Mouse (Mus musculus) hindbrain, embryonic 16.5 days (tissue): ENCODE data around the gene Ndufa4l2. TPM values are rescaled to one million over a fixed set of nuclear protein-coding genes. Genes with fewer than 3 reads are reported as not detected.
A peak's percentile ranks its signal among the peaks of the same experiment; 100 is the strongest.

ENCODE experiments used
- ATAC-seq: fragments of 200-750 bp; cut with Nextera tagmentation; 2 replicates; pipeline ENCODE4 v1.8.0; 2017; ENCODE audit warnings: moderate TSS enrichment, moderate library complexity
- H3K27ac ChIP-seq: fragments of 300-500 bp; sonication (generic); 2 replicates; pipeline ENCODE4 v1.5.1; 2014; ENCODE audit warnings: low read depth, mild to moderate bottlenecking, control low read depth, low read length, moderate library complexity
- H3K27me3 ChIP-seq: fragments of 300-500 bp; sonication (generic); replicated peaks from 2 replicates; pipeline ENCODE4 v1.6.1; 2014; ENCODE audit warnings: low read length; ENCODE audit not compliant: control insufficient read depth, insufficient read depth
- H3K36me3 ChIP-seq: fragments of 300-500 bp; sonication (generic); 2 replicates; pipeline ENCODE4 v1.6.1; 2014; ENCODE audit warnings: mild to moderate bottlenecking, low read length, moderate library complexity, mixed read lengths; ENCODE audit not compliant: control insufficient read depth, insufficient read depth
- H3K4me1 ChIP-seq: fragments of 300-500 bp; sonication (generic); 2 replicates; pipeline ENCODE4 v1.6.1; 2014; ENCODE audit warnings: low read depth, low read length; ENCODE audit not compliant: control insufficient read depth, insufficient read depth
- H3K4me2 ChIP-seq: fragments of 300-500 bp; sonication (generic); 2 replicates; pipeline ENCODE4 v1.6.1; 2014; ENCODE audit warnings: mild to moderate bottlenecking, low read length, control low read depth, moderate library complexity
- H3K4me3 ChIP-seq: fragments of 300-500 bp; sonication (generic); 2 replicates; pipeline ENCODE4 v1.5.1; 2014; ENCODE audit warnings: mild to moderate bottlenecking, low read length, control low read depth, moderate library complexity
- H3K9ac ChIP-seq: fragments of 300-500 bp; sonication (generic); 2 replicates; pipeline ENCODE4 v1.6.1; 2014; ENCODE audit warnings: low read depth, mild to moderate bottlenecking, control low read depth, low read length, moderate library complexity
- H3K9me3 ChIP-seq: fragments of 300-500 bp; sonication (generic); 2 replicates; pipeline ENCODE4 v1.6.1; 2014; ENCODE audit warnings: mild to moderate bottlenecking, low read length, moderate library complexity; ENCODE audit not compliant: control insufficient read depth
- WGBS: fragments of 180-500 bp; shearing (Covaris S2); extraction: QIAGEN DNeasy Blood & Tissue Kit; methylation state at CpG from one replicate; pipeline ENCODE4 v1.1.7; 2014; 5-methylcytosine and 5-hydroxymethylcytosine counted together
- polyA plus RNA-seq: library from polyadenylated mRNA; unstranded; fragments of >200 nt; fragmentation: Nextera tagmentation; extraction: Ambion mirVana; gene quantifications from 2 replicates; pipeline ENCODE4 v1.2.1, GENCODE M21; 2015

Gene Ndufa4l2
- polyA plus RNA-seq, 1 experiment from 2014 or later: 23.2 TPM

DNA sequence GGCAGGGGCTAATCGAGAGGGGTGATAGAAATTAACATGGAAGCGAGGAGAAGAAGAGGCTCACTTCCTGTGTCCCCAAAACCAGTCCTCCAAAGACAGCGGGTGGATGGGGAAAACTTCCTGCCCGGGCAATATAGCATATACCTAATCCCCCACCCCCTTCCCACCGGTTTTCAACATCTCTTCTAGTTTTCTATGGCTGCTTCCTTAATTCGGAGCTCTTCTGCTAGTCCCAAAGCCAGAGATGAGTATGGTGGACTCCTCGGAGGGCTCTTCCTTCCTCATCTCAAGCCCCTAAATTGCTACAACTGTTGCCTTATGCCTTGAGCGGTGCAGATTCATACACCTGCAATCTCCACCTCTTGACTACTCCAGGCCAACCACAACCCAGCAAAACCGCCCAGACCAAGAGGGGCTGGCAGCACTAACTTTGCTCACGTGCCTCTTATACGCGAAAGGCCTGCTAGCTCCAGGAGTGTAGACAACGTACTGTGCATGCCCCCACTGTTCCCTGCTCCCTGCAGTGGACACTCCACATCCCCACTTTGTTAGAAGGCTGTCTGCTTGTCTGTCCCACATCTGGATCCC is 562 bp upstream of the Ndufa4l2 start:
- 16% methylated on average over 13 of the region's 13 CpGs for WGBS
- peak overlapping the region; percentile 90 for H3K4me2 ChIP-seq
- ATAC-seq: no peak
- H3K27ac ChIP-seq: peak overlapping the region; percentile 20; the same call in 1 of the 2 replicates
- H3K4me1 ChIP-seq: peaks cover 59% of the 10 kb centered on the region
- H3K4me3 ChIP-seq: no peak overlapping the region
- 0 out of 2 replicates have a peak, but pooled peaks cover 2% of the 10 kb centered on the region for H3K27me3 ChIP-seq
- H3K36me3 ChIP-seq: peaks cover 11% of the 10 kb centered on the region
- H3K9ac ChIP-seq: no peak overlapping the region
- no peaks in the 10 kb centered on the region for H3K9me3 ChIP-seq

DNA sequence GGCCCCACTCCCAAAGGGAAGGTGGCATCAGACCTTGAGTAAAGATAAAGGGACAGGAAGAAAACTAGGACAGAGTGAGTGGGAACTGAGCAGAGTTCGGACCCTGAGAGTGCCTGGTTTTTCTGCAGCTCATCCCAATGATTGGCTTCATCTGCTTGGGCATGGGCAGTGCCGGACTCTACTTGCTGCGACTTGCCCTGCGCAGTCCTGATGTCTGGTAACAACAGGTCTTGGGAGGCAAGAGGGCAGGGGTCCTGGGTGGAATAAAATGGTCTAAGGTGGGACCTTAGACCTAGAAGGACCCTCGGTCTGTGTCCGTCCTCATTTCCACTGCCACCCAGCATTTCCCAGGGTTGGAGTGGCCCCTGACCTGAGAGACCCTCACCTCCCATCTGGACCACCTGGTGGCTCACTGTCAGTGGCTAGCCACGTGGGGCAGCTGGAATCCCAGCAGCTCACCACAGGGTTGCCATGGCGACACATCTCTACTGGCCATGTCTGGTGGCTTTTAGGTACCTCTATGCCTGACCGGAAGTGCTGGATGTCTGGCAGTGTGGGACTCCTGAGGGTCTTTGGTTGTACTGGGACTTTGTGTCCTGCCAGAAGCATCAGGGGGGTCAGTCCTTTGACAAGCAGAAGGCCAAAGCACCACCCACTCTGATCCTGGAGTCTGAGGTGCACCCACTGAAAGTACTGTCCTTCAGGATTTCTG is 660 bp downstream of the Ndufa4l2 start:
- Histone ChIP-seq H3K4me1 (peaks cover 48% of the 10 kb centered on the region), H3K4me2 (no peak overlapping the region), H3K36me3 (peaks cover 11% of the 10 kb centered on the region), H3K27ac (0 out of 2 replicates have a peak overlapping the region, but pooled peaks have one; percentile 39), H3K4me3 (no peak overlapping the region), H3K9me3 (no peaks in the 10 kb centered on the region), H3K27me3 (0 out of 2 replicates have a peak, but pooled peaks cover 2% of the 10 kb centered on the region), H3K9ac (no peak overlapping the region)
- 27% methylated on average over 9 of the region's 9 CpGs for WGBS
- no peak for ATAC-seq

DNA sequence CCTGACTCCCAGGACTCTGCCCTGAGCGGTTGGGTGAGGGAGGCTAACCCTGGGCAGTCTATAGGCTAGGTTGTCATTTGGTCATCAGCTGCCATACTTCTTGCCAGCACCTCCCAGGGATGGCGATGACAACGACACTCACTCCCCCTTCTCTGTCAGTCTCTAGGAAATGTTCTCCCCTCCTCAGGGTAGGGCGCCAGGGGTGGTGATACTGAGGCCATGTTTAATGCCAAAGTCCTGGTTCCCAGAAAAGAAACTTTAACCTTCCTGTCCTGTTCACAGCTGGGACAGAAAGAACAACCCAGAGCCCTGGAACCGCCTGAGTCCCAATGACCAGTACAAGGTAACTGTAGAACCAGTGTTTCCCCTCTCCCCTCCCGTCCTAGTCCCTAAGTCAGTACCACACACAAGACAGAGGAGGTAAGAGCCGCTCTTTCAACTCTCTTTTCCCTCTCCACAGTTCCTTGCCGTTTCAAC is 1.3 kb downstream of the Ndufa4l2 start:
- H3K9me3 ChIP-seq: no peaks in the 10 kb centered on the region
- H3K36me3 ChIP-seq: peaks cover 11% of the 10 kb centered on the region
- H3K4me1 ChIP-seq: peaks cover 46% of the 10 kb centered on the region
- H3K27ac ChIP-seq: no peak overlapping the region
- no peak overlapping the region for H3K4me3 ChIP-seq
- no peak for ATAC-seq
- H3K27me3 ChIP-seq: peaks cover 2% of the 10 kb centered on the region; the same call in 1 of the 2 replicates
- no peak overlapping the region for H3K4me2 ChIP-seq
- H3K9ac ChIP-seq: no peak overlapping the region
- 18% methylated on average over 8 of the region's 8 CpGs for WGBS

DNA sequence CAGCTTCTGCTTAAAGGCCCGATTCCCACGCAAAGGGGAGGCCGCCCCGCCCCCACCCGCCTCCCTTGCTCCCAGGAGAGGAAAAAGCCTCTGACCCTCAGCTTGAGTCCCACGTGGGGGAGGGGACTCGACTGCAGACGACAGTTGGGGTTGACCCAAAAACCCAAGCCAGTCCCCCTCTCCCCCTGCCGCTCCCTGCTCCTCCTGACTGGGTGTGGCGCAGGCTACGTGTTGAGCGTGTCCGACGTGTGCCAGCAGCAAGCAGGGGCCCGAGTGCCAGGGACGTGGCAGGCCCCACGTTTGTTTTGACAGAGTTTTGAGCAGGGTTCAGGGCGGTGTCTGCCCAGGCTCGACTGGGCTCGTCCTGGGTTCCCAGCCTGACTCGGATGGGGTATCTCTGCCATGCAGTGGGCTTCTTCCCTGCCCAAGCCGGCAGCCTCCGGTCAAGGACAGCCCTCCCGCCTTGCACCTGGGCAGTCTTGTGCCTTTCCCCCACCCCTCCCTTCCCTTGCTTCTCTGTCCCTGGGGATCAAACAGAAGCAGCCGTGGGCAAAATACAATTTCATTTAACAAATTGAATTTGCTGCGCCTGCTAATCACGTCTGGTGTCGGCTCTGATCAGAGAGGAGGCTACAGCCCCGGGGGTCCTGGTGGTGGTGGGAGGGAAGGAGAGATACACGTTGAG is 2.0 kb downstream of the Ndufa4l2 start:
- Histone ChIP-seq H3K36me3 (peaks cover 11% of the 10 kb centered on the region), H3K27ac (no peak overlapping the region), H3K4me1 (peaks cover 49% of the 10 kb centered on the region), H3K9me3 (no peaks in the 10 kb centered on the region), H3K4me2 (peak overlapping the region; percentile 20; the same call in 1 of the 2 replicates), H3K27me3 (peaks cover 2% of the 10 kb centered on the region; the same call in 1 of the 2 replicates), H3K4me3 (no peak overlapping the region), H3K9ac (peak overlapping the region; percentile 31; the same call in 1 of the 2 replicates)
- no peak for ATAC-seq
- 6% methylated on average over 29 of the region's 30 CpGs for WGBS

DNA sequence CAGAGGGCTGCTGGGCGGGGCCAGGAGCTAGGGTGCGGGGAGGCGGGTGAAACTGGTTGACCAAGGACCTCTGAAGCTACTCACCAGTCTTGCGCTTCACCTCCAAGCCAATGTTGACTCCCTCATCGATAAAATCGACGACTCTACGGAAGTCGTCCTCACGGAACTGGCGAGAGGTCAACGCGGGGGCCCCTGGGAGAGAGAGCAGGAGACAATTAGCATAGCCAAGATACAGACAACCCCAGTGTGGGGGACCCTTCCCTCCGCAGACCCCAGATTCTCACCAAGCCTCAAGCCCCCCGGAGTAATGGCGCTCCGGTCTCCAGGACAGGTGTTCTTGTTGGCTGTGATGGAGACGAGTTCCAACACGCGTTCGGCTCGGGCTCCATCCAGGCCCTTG is 3.2 kb downstream of the Ndufa4l2 start:
- Histone ChIP-seq H3K4me2 (no peak overlapping the region), H3K9ac (no peak overlapping the region), H3K9me3 (no peaks in the 10 kb centered on the region), H3K4me1 (peaks cover 39% of the 10 kb centered on the region), H3K27me3 (peaks cover 2% of the 10 kb centered on the region; the same call in 1 of the 2 replicates), H3K36me3 (peaks cover 11% of the 10 kb centered on the region), H3K4me3 (no peak overlapping the region), H3K27ac (no peak overlapping the region)
- ATAC-seq: no peak
- 95% methylated on average over 22 of the region's 22 CpGs for WGBS

DNA sequence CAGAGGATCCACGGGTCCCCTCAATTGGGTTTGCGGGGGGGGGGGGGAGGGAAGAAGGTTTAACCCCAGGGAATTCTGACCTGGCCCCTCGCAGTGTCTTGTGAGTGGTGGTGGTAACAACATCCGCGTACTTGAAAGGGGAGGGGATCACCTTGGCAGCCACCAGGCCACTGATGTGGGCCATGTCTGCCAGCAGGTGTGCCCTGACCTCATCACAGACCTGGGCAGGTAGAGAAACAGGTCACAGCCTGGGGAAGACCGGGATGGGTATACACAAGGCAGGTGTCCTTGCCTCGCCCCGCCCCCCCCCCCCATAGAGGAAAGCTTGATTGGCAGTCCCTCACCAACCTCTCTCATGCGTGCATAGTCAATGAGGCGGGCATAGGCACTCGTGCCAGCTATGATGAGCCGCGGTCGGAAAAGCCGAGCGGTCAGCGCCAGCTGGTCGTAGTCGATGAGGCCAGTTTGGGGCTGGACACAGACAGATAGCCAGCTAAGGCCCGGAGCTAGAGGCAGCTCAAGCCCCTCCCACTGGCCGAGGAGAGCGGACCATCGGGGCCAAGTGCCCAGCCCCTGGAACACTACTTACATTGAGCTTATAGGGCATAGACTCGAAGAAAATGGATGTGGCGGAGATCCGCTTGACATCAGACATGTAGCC is 4.4 kb downstream of the Ndufa4l2 start:
- no peak for ATAC-seq
- no peaks in the 10 kb centered on the region for H3K9me3 ChIP-seq
- H3K36me3 ChIP-seq: peaks cover 11% of the 10 kb centered on the region
- H3K4me2 ChIP-seq: no peak overlapping the region
- H3K4me3 ChIP-seq: no peak overlapping the region
- no peak overlapping the region for H3K9ac ChIP-seq
- peaks cover 26% of the 10 kb centered on the region for H3K4me1 ChIP-seq
- 95% methylated on average over 26 of the region's 26 CpGs for WGBS
- peaks cover 2% of the 10 kb centered on the region; the same call in 1 of the 2 replicates for H3K27me3 ChIP-seq
- H3K27ac ChIP-seq: no peak overlapping the region

DNA sequence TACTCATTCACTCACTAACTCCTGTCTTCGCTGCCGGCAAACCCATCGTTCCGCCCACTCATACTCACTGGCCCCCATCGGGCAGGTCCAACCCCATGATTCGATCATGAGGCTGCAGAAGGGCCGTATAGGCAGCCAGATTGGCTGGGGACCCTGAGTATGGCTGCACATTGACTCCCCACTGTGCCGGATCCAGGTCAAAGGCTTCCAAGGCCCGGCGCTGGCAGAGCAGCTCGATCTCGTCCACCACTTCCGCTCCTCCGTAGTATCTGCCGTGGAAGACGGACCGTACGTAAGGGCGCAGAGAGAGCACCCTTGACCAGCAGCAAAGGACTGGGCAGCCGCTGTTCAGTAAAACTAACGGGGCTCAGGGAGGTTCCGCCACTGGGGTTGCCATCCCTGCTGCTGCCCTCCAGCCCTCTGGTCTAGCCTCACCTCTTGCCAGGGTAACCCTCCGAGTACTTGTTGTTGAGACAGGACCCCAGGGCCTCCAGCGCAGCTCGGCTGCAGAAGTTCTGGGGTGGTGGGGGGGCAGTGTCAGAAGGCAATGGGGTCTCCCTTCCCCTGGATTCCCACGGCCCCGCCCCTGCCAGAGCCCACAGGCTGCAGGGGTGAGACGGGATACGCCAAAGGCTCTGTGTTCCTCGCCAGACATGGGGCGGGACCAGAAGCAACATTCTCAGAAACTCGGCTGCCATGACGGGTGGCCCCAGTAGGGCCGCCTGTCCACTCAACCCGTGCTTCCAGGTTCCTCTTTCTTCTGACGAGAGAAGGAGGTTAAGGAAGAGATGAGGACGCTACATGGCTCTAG is 5.3 kb downstream of the Ndufa4l2 start:
- peaks cover 11% of the 10 kb centered on the region for H3K36me3 ChIP-seq
- no peak overlapping the region for H3K9ac ChIP-seq
- no peak for ATAC-seq
- WGBS: 94% methylated on average over 37 of the region's 37 CpGs
- no peak overlapping the region for H3K4me2 ChIP-seq
- peaks cover 2% of the 10 kb centered on the region; the same call in 1 of the 2 replicates for H3K27me3 ChIP-seq
- no peak overlapping the region for H3K4me3 ChIP-seq
- no peak overlapping the region for H3K27ac ChIP-seq
- H3K4me1 ChIP-seq: peaks cover 31% of the 10 kb centered on the region
- H3K9me3 ChIP-seq: no peaks in the 10 kb centered on the region

DNA sequence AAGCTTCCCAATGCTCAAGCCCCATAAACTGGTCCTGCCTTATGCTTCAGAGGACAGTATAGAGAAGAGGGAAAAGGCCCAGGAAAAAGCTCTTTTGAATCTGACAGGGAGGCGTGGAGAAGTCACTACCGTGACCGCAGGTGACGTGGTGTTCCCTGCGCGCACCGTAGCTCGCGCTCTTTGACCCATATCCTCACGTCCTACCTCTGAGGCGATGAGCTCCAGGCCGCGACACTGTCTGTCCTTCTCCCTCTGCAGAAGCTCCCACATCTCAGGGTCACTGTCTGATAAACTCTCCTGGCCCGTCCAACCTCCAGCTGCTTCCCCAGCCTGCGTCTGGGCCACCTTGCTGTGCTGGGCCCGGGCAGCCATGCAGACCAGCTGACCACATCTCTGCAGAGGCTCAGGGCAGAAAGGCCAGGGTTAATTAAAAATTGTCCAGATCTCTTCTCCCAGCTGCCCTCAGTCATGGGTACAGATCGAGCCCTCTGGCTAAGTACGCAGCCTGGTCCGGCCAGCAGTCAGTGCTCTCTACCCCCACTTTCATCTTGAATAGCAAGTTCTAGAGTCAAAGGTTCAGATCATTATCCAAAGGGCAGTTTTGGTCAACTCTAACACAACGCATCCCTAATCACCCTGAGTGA is 6.1 kb downstream of the Ndufa4l2 start:
- peaks cover 2% of the 10 kb centered on the region; the same call in 1 of the 2 replicates for H3K27me3 ChIP-seq
- peaks cover 31% of the 10 kb centered on the region for H3K4me1 ChIP-seq
- no peak overlapping the region for H3K4me3 ChIP-seq
- no peak for ATAC-seq
- H3K9me3 ChIP-seq: no peaks in the 10 kb centered on the region
- peak overlapping the region; percentile 38 for H3K9ac ChIP-seq
- peak overlapping the region; percentile 90; the same call in 1 of the 2 replicates for H3K4me2 ChIP-seq
- WGBS: 74% methylated on average over 20 of the region's 20 CpGs
- no peak overlapping the region for H3K27ac ChIP-seq
- peaks cover 11% of the 10 kb centered on the region for H3K36me3 ChIP-seq
